Mouse (Mus musculus) cortical plate, adult 2 months (tissue): Measurements from ENCODE around the gene Hsf2bp.

Experiments used
- CTCF ChIP-seq: fragments of 200-500 bp; IDR thresholded peaks from 2 replicates; pipeline ENCODE4 v1.5.1; 2011; ENCODE audit warnings: mild to moderate bottlenecking, control low read depth, low read length; ENCODE audit not compliant: insufficient read depth; ENCODE audit errors: extremely low read depth
- POLR2A ChIP-seq: fragments of 200-500 bp; IDR thresholded peaks from 2 replicates; pipeline ENCODE4 v1.6.1; 2011; ENCODE audit warnings: mild to moderate bottlenecking, low read length, control low read depth; ENCODE audit not compliant: insufficient read depth; ENCODE audit errors: extremely low read depth

- TF ChIP-seq CTCF = no peak
- TF ChIP-seq POLR2A = no peak
Measured at GRCm38 (mm10) chr17:31908966-31909365, 127.2 kb downstream of the Hsf2bp start.
